Mouse (Mus musculus) heart, embryonic 15.5 days (tissue): ENCODE data around the gene Dcdc2c. TPM values are rescaled to one million over a fixed set of nuclear protein-coding genes. Genes with fewer than 3 reads are reported as not detected.

ENCODE experiments used
- polyA plus RNA-seq: library from polyadenylated mRNA; unstranded; fragments of >200 nt; fragmentation: Nextera tagmentation; extraction: Ambion mirVana; gene quantifications from 2 replicates; pipeline ENCODE4 v1.2.1, GENCODE M21; 2015

The Dcdc2c gene
- polyA plus RNA-seq, 1 experiment from 2014 or later: not detected

Other genes starting within 250 kb of the Dcdc2c start
- 0.13 TPM in 1 of 2 replicates, not detected in the other for gene Allc, start 30.1 kb upstream of the Dcdc2c start, polyA plus RNA-seq
- 17.5 TPM in 2 replicates for gene Colec11, start 71.0 kb upstream of the Dcdc2c start, polyA plus RNA-seq
- gene Rps7, start 83.6 kb upstream of the Dcdc2c start, polyA plus RNA-seq: 344 and 408 TPM in 2 replicates
- 17.3 and 20.4 TPM in 2 replicates for gene Rnaseh1, start 97.2 kb upstream of the Dcdc2c start, polyA plus RNA-seq
- gene Adi1, start 122.8 kb upstream of the Dcdc2c start, polyA plus RNA-seq: 41.1 and 48.7 TPM in 2 replicates
- 27.7 and 33.1 TPM in 2 replicates for gene Trappc12, start 198.1 kb upstream of the Dcdc2c start, polyA plus RNA-seq
- gene Eipr1, start 199.4 kb upstream of the Dcdc2c start, polyA plus RNA-seq: 17.2 and 23.7 TPM in 2 replicates